Mouse (Mus musculus) heart, adult 11 months (tissue): ENCODE measurements around the gene Phc3.
"Not testable (repeated sequence)": the region's sequence is repeated elsewhere in the genome, so short reads cannot be mapped to it uniquely, and the experiment has no call there.

Experiments
- DNase-seq: peaks from one replicate; pipeline ENCODE4 v3.0.0; 2022

Gene Phc3

GRCm38 (mm10) chr3:30868176-30868575, 101.0 kb downstream of the Phc3 start:
- DNase-seq, result peak; percentile 74

GRCm38 (mm10) chr3:30864640-30865039, 104.6 kb downstream of the Phc3 start:
- peak; percentile 96 for DNase-seq

- peak; percentile 92 for DNase-seq
Observed at GRCm38 (mm10) chr3:30863712-30864435, 105.3 kb downstream of the Phc3 start.

- DNase-seq, result peak; percentile 82
Observed at GRCm38 (mm10) chr3:30860705-30861104, 108.5 kb downstream of the Phc3 start.

- not testable (repeated sequence) for DNase-seq
Observed at GRCm38 (mm10) chr3:30859599-30859998, 109.6 kb downstream of the Phc3 start.

GRCm38 (mm10) chr3:30855604-30856458, 113.4 kb downstream of the Phc3 start, which contains the start of gene Gpr160:
TSS of gene Gpr160 (plus strand) at chr3:30855950.
- DNase-seq, result peak; percentile 97

- DNase-seq, result peak; percentile 57
Observed at GRCm38 (mm10) chr3:30853596-30853995, 115.6 kb downstream of the Phc3 start.

- peak; percentile 61 for DNase-seq
Observed at GRCm38 (mm10) chr3:30851422-30851821, 117.8 kb downstream of the Phc3 start.
